Mouse (Mus musculus): ENCODE measurements around the gene Frmd6.

GRCm38 (mm10) chr12:70835004-70835403, 9.7 kb downstream of the Frmd6 start:
- TF ChIP-seq CTCF (IDR thresholded peaks at IDR 0.05; ENCODE audit: extremely low read depth, insufficient read depth, low read length) = no peak
- TF ChIP-seq POLR2A (IDR thresholded peaks at IDR 0.05; ENCODE audit: extremely low read depth, insufficient read depth, low read length) = no peak

All from cortical plate, adult 2 months (tissue).